Mouse (Mus musculus): ENCODE measurements at regions not wholly inside any gene's neighbourhood (a gene's known extent, or its start where the extent isn't known, plus 50 kb on each side); places are given as distances from the start of the nearest gene placed in this dataset.

- DNase-seq, result no peak
These were observed 114.7 kb upstream of the Ctnnb1 start for GRCm38 (mm10) chr9:120814286-120814685.

DNA sequence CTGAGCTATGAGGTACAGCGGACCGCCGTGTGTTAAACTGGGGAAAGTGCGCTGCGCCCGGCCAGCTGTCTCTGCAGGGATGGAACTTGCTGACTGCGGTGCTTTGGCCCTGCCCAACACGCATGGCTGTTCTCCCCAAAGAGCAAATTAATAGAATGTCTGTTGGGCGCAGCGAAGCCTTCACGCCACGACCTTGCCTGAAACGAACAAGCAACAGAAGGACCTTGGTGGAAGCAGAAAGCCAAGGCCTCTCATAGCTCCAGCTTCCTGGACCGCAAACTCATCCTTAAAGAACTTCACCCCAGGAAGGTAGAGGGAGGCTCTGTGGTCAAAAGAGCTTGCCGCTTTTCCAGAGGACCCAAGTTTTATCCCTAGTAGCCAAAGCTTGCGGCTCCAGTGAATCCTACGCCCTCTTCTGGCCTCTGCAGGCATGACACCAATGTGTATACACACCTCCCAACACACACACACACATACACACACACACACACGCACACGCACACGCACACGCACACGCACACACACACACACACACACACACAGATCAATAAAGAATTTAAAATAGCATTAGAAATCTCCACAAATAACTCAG lies 110.2 kb upstream of the Ctnnb1 start:
- DNase-seq, result no peak

GRCm38 (mm10) chr9:120820892-120821291 lies 108.1 kb upstream of the Ctnnb1 start:
- no peak for DNase-seq

- DNase-seq, result no peak
These were observed 105.6 kb upstream of the Ctnnb1 start for GRCm38 (mm10) chr9:120823397-120823796.

DNA sequence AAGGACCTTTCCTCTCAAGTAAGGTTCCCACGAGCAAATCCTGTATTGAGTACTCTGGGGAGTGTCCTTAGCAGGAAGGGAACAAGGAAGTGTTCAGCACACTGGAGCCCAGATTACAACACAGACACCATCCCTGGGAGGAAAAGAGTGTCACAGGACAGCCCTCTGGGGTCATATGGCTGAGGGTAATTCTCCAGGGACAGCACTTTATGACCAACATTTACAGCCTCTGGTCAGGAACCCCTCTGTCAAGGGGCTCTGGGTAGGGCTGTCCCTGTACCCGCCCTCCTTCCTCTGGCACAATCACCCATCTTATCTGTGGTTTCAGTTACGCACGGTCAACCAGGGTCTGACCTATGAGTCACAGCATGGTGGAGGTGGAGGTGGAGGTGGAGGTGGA lies 102.8 kb upstream of the Ctnnb1 start:
- peak in 1 of 2 experiments; percentile 9 for DNase-seq

DNA sequence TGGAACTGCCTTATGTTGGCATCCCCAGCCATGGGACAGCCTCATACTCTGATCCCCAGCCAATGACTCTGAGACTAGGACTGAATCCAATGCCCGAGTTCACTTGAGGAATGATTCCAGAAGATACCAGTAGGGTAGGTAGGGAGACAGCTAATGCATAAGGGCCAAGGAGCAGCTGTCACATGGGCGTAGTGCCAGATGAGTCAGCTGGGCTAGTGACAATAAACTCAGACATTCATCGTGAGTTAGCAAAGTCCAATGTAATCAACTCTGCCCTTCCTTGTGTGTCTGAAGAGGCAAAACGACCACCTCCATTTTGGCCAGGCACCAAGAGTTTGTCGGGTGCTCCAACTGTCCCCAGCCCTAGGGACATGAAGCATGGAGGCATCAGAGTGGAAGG lies 98.5 kb upstream of the Ctnnb1 start:
- peak; percentile 82 to 85 for DNase-seq

- no peak for DNase-seq
These were observed 94.8 kb upstream of the Ctnnb1 start for GRCm38 (mm10) chr9:120834166-120834565.

- no peak for DNase-seq
These were observed 93.4 kb upstream of the Ctnnb1 start for GRCm38 (mm10) chr9:120835621-120836020.

DNA sequence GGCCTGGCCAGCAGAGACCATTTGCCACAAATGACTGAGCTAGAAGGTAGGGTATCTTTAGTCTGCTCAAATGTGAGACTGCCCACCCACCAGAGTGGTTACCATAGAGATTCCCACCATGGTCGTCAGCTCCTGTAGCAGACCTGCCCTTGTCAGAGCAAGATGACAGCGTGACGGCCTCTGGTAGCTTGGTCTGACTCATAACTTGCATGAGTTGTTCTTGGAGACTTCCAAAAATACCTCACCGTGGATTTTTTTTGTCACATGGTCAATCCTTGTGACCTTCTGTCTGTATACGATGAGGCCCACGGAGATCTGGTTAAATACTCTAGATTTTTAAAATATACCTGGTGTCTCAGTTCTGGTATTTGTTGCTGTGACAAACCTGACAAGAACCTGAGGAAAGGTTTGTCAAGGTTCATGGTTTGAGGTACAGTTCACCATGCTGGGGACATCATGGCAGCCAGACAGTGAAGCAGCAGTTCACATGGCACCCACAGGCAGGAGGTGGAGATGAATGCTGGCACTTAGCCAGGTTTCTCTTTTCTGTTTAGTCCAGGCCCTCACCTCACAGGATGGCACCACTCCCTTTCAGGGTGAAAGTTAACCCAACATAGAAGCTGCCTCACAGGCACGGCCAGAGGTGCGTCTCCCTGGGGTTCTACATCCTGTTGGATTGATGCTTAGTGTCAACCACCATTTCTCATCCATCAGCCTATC lies 91.4 kb upstream of the Ctnnb1 start:
- DNase-seq, result no peak

GRCm38 (mm10) chr9:120843753-120844152 lies 85.3 kb upstream of the Ctnnb1 start:
- DNase-seq, result no peak

DNA sequence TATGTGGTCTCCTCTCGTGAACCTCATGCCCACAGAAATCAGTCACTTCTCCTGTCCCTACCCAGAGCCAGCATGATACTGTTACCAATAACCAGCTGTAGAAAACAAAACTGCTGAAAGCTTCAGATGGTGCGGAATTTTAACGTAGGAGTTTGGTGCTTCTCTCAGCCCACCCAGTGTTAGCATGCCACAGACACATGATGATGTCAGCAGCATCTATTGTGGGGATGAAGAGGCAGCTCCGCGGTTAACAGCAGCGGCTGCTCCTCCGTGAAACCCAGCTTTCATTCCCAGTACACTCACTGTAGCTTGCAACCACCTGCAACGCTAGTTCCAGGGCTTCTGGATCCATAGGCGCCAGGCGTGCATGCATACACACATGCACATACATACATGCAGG lies 83.5 kb upstream of the Ctnnb1 start:
- DNase-seq, result no peak

- peak in 1 of 2 experiments; percentile 17 for DNase-seq
These were observed 81.4 kb upstream of the Ctnnb1 start for GRCm38 (mm10) chr9:120847649-120848048.

GRCm38 (mm10) chr9:120848962-120849361 lies 80.1 kb upstream of the Ctnnb1 start:
- no peak for DNase-seq

DNA sequence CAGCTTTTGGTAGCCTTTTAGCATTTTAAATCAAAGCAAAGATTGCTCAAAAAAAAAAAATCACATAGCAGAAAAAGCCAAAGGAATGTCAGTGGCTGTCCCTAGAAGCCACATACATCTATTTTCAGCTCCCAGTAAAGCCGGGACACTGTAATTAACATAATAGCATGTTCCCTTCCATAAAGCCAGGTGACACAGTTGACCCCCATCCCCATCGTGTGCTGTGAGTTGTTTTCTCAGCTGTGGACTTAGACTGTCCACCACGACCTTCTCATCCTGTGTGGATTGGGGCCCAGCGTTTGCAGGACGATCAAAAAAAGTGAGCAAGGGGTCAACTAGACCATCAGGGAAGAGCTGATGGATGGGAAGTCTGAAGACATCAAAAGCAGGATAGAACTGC lies 78.9 kb upstream of the Ctnnb1 start:
- DNase-seq, result no peak

DNA sequence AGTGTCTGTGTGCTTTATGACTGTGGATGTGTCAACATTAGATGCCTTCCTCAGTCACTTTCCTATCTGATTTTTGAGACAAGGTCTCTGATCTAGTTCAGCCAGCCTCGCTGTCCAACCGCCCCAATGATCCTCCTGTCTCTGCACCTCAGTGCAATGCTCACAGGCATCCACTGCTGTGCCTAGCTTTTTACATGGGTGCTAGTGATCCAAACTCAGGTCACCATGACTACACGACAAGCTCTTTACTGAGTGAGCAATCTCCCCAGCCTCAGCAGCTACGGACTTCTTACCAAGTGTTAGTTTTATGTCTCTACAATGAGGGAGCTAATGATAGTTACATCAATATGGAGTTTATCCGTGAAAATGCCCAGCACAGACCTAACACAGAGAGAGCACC lies 77.1 kb upstream of the Ctnnb1 start:
- no peak for DNase-seq

DNA sequence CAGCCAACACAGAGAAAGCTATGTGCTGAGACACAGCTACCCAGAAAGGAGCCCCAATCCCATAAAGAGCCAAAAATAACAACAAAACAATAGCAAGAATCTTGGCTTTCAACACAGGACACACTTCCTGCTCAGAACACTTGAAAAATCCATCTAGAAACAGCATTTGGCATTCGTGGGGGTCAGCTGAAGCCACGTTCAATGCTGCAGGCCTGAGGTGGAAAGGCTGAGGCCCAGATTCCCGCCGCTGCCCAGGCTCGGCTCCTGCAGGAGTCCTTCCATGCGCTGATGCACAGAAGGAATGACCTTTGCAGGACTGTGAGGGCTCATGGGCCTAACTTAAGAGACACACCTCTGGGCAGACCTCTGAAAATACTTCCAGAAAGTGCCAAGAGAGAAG lies 76.4 kb upstream of the Ctnnb1 start:
- DNase-seq, result peak; percentile 44 to 81

- DNase-seq, result peak; percentile 23 to 43
These were observed 75.9 kb upstream of the Ctnnb1 start for GRCm38 (mm10) chr9:120853032-120853597.

GRCm38 (mm10) chr9:120854351-120854750 lies 74.7 kb upstream of the Ctnnb1 start:
- DNase-seq, result peak; percentile 51 to 73

DNA sequence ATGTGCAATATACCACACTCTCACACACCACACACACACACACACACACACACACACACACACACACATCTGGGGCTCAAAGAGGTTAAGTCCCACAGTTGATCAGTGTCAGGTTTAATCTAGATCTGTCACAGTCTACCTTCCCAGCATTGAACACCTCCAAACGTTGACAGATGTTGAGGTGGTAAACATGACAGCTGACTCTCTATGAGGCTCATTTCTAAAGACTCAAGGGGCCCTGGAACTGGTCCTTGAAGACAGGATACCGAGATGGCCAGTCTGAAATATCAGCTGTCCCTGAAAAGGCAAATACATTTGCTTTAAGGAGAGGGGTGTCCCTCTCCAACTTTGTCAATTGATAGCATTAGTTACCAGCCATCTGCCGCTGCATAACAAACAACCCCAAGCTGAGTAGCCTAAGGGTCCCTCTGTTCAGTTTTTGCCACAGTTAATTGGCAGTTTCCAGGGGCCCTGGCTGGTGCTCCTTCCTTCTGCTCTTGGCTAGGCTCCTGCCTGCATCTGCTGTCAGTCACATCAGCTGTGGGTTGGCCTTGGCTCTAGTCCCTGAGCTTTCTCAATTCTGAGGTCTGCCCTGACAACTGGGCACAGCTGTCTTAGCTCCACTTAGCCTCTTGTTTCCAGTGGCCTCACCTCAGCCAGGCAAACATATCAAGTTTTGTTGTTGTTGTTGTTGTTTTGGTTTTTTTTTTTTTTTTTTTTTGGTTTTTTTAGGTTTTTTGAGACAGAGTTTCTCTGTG lies 73.5 kb upstream of the Ctnnb1 start:
- peak; percentile 58 to 66 for DNase-seq

- DNase-seq, result no peak
These were observed 71.0 kb upstream of the Ctnnb1 start for GRCm38 (mm10) chr9:120857849-120858510.

DNA sequence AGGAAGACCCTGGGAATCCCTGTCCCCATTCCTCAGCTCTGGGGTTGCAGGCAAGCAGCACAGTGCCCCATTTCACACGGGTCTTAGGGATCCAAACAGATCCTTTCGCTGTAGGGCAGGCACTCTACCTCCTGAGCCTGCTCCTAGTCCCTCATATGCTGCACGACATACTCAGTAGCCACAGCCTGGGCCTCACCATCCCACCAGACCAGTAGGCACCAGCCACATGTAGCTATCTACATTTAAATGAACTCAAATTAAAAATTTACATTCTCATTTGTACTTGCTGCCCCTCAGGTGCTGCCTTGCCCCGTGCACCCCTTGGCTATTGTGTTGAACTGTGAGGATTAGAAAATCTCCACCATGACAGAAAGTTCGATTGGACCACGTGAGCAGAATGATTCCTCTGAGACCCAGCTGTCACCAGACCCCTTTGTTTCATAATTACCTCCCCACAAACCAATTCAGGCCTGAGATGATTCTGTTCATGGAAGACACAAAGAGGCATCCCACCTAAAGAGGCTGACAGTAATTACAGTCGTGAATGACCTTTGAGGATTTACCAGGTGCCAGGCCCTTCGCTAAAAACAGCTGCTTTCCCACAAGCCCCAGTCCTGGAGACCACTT lies 67.9 kb upstream of the Ctnnb1 start:
- no peak for DNase-seq

GRCm38 (mm10) chr9:120861788-120862345 lies 67.1 kb upstream of the Ctnnb1 start:
- no peak for DNase-seq
